Mouse (Mus musculus) heart, embryonic 13.5 days (tissue): ENCODE measurements around the gene Ccdc157. TPM values are rescaled to one million over a fixed set of nuclear protein-coding genes. Genes with fewer than 3 reads are reported as not detected.
A peak's percentile ranks its signal among the peaks of the same experiment; 100 is the strongest.
"Not testable (repeated sequence)": the region's sequence is repeated elsewhere in the genome, so short reads cannot be mapped to it uniquely, and the experiment has no call there.

Experiments used
- ATAC-seq: fragments of 200-750 bp; cut with Nextera tagmentation; 2 replicates; pipeline ENCODE4 v1.8.0; 2017; ENCODE audit warnings: moderate TSS enrichment; ENCODE audit not compliant: insufficient number of reproducible peaks, low FRiP score, low TSS enrichment; ENCODE audit errors: extremely low read depth
- H3K27ac ChIP-seq: fragments of 300-500 bp; sonication (generic); replicated peaks from 2 replicates; pipeline ENCODE4 v1.5.1; 2015; ENCODE audit warnings: moderate library complexity, mild to moderate bottlenecking, inconsistent platforms
- H3K27me3 ChIP-seq: fragments of 300-500 bp; sonication (generic); replicated peaks from 2 replicates; pipeline ENCODE4 v1.6.1; 2015; ENCODE audit warnings: mild to moderate bottlenecking, inconsistent platforms
- H3K36me3 ChIP-seq: fragments of 300-500 bp; sonication (generic); 2 replicates; pipeline ENCODE4 v1.6.1; 2015; ENCODE audit warnings: mild to moderate bottlenecking, inconsistent platforms
- H3K4me1 ChIP-seq: fragments of 300-500 bp; sonication (generic); 2 replicates; pipeline ENCODE4 v1.6.1; 2015; ENCODE audit warnings: inconsistent platforms
- H3K4me2 ChIP-seq: fragments of 300-500 bp; sonication (generic); 2 replicates; pipeline ENCODE4 v1.6.1; 2015; ENCODE audit warnings: inconsistent platforms, mild to moderate bottlenecking, moderate library complexity
- H3K4me3 ChIP-seq: fragments of 300-500 bp; sonication (generic); 2 replicates; pipeline ENCODE4 v1.5.1; 2015; ENCODE audit warnings: moderate library complexity, mild to moderate bottlenecking, inconsistent platforms
- H3K9ac ChIP-seq: fragments of 300-500 bp; sonication (generic); 2 replicates; pipeline ENCODE4 v1.6.1; 2015; ENCODE audit warnings: inconsistent platforms, mild to moderate bottlenecking, moderate library complexity
- H3K9me3 ChIP-seq: fragments of 300-500 bp; sonication (generic); 2 replicates; pipeline ENCODE4 v1.6.1; 2016; ENCODE audit warnings: inconsistent platforms
- WGBS: fragments of 180-500 bp; shearing (Covaris S2); methylation state at CpG from one replicate; pipeline ENCODE4 v1.1.7; 2015; ENCODE audit warnings: mixed read lengths; 5-methylcytosine and 5-hydroxymethylcytosine counted together
- polyA plus RNA-seq: library from polyadenylated mRNA; unstranded; fragments of >200 nt; fragmentation: Nextera tagmentation; extraction: Ambion mirVana; gene quantifications from 2 replicates; pipeline ENCODE4 v1.2.1, GENCODE M21; 2015

The Ccdc157 gene
- polyA plus RNA-seq, 1 experiment from 2014 or later: 3.5 TPM

DNA sequence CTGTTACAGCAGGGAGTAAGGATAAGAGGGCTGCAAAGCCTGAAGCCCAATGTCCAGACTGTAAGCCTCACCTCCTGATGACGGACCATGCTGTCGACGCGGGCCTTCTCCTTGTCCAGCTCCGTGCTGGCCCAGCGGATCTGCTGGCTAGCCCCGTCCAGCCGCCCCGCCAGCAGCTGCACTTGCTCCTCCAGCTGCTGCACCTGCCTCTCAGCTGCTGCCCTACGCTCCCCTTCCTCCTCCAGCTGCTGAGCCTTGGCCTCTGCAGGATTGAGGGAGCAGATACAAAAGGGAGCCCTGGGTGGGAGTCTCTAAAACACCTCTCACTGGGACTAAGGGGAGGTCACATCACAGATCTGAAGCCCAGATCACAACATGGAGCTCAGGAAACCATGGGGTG, 13.0 kb downstream of the Ccdc157 start:
- Histone ChIP-seq H3K27ac (no peak overlapping the region), H3K4me3 (no peak overlapping the region), H3K27me3 (no peaks in the 10 kb centered on the region), H3K4me2 (no peak overlapping the region), H3K9me3 (no peaks in the 10 kb centered on the region), H3K4me1 (peaks cover 3% of the 10 kb centered on the region; the same call in 1 of the 2 replicates), H3K9ac (no peak overlapping the region), H3K36me3 (peaks cover 53% of the 10 kb centered on the region)
- ATAC-seq: no peak
- 75% methylated on average over 10 of the region's 10 CpGs for WGBS

GRCm38 (mm10) chr11:4146381-4146780, 13.7 kb downstream of the Ccdc157 start:
- Histone ChIP-seq H3K27ac (no peak overlapping the region), H3K36me3 (peaks cover 56% of the 10 kb centered on the region), H3K9me3 (no peaks in the 10 kb centered on the region), H3K4me2 (no peak overlapping the region), H3K9ac (no peak overlapping the region), H3K27me3 (no peaks in the 10 kb centered on the region), H3K4me3 (no peak overlapping the region), H3K4me1 (peaks cover 3% of the 10 kb centered on the region; the same call in 1 of the 2 replicates)
- WGBS: 71% methylated on average over 6 of the region's 6 CpGs
- ATAC-seq: no peak

GRCm38 (mm10) chr11:4143281-4144062, 16.6 kb downstream of the Ccdc157 start:
- Histone ChIP-seq H3K9me3 (no peaks in the 10 kb centered on the region), H3K9ac (no peak overlapping the region), H3K4me2 (no peak overlapping the region), H3K4me3 (no peak overlapping the region), H3K4me1 (peaks cover 3% of the 10 kb centered on the region; the same call in 1 of the 2 replicates), H3K36me3 (peaks cover 74% of the 10 kb centered on the region), H3K27ac (no peak overlapping the region), H3K27me3 (no peaks in the 10 kb centered on the region)
- WGBS: 83% methylated on average over 21 of the region's 21 CpGs
- ATAC-seq: no peak

DNA sequence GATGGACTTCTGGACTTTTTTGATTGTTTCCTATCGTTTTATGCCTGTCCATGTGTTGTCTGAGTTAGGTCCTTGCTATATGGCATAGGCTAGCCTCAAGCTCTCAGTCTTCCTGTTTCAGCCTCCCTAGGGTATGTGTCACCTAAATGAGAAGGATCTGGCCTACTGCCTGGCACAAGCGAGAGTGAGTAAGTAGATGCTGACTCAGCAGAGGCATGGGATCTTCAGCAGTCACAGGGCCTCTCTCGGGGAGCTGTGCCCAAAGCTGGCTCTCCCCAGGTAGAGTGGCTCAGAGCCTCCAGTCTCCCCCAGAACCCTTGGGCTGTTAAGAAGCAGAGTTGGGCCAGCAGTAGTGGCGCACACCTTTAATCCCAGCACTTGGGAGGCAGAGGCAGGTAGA, 17.7 kb downstream of the Ccdc157 start:
- 80% methylated on average over 4 of the region's 4 CpGs for WGBS
- no peak overlapping the region for H3K9ac ChIP-seq
- H3K36me3 ChIP-seq: peaks cover 80% of the 10 kb centered on the region

GRCm38 (mm10) chr11:4141505-4141904, 18.6 kb downstream of the Ccdc157 start:
- peaks cover 6% of the 10 kb centered on the region for H3K4me1 ChIP-seq
- no peak overlapping the region for H3K27ac ChIP-seq
- peaks cover 82% of the 10 kb centered on the region for H3K36me3 ChIP-seq
- no peaks in the 10 kb centered on the region for H3K9me3 ChIP-seq
- no peak overlapping the region for H3K9ac ChIP-seq
- H3K27me3 ChIP-seq: no peaks in the 10 kb centered on the region
- no peak overlapping the region for H3K4me3 ChIP-seq
- no peak overlapping the region for H3K4me2 ChIP-seq
- no peak for ATAC-seq

More for the DNA sequence above, 17.7 kb downstream of the Ccdc157 start:
- Histone ChIP-seq H3K4me3 (no peak overlapping the region), H3K27me3 (no peaks in the 10 kb centered on the region), H3K9me3 (no peaks in the 10 kb centered on the region), H3K4me1 (no peaks in the 10 kb centered on the region), H3K27ac (no peak overlapping the region), H3K4me2 (no peak overlapping the region)
- no peak for ATAC-seq

DNA sequence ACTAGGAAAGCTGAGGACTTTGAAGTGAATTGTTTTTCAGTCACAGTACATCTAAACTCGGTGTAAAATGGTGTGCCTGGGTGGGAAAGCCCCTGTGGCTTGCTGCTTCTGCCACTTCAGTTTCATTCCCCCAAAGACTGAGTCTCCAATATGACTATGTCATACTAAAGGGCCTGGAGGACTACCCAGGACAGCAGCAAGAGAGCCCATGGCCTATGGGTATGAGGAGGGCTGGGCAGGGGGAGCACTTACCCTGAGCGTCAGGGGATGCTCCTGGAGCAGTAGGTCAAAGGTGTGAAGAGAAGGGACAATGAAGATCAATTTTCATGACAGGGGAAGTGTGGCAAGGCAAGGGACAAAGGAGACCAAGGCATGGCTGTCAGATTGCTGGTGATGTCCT, 21.1 kb downstream of the Ccdc157 start:
- WGBS: 77% methylated on average over 2 of the region's 2 CpGs
- Histone ChIP-seq H3K9me3 (no peaks in the 10 kb centered on the region), H3K9ac (no peak overlapping the region), H3K27me3 (no peaks in the 10 kb centered on the region), H3K36me3 (peaks cover 71% of the 10 kb centered on the region), H3K4me3 (no peak overlapping the region), H3K4me1 (peaks cover 19% of the 10 kb centered on the region), H3K4me2 (no peak overlapping the region), H3K27ac (no peak overlapping the region)
- no peak for ATAC-seq

- Histone ChIP-seq H3K9ac (peak within 1 kb of the TSS; percentile 97), H3K4me1 (peaks cover 19% of the 10 kb centered on the region), H3K4me3 (peak within 1 kb of the TSS; percentile 77), H3K4me2 (peak within 1 kb of the TSS; percentile 90), H3K9me3 (no peaks in the 10 kb centered on the region), H3K27ac (peak within 1 kb of the TSS; percentile 81), H3K36me3 (peaks cover 35% of the 10 kb centered on the region), H3K27me3 (no peaks in the 10 kb centered on the region)
- ATAC-seq: peak; percentile 83
- 1% methylated on average over 60 of the region's 66 CpGs for WGBS
Measured at GRCm38 (mm10) chr11:4134986-4135935, 24.8 kb downstream of the Ccdc157 start, which contains the start of gene Rnf215. Gene Rnf215 (plus strand): TSS chr11:4135202.

GRCm38 (mm10) chr11:4134400-4134799, 25.7 kb downstream of the Ccdc157 start:
- Histone ChIP-seq H3K9ac (peak overlapping the region; percentile 34; the same call in 1 of the 2 replicates), H3K27me3 (no peaks in the 10 kb centered on the region), H3K4me2 (peak overlapping the region; percentile 90; the same call in 1 of the 2 replicates), H3K36me3 (peaks cover 26% of the 10 kb centered on the region), H3K9me3 (no peaks in the 10 kb centered on the region), H3K4me3 (peak overlapping the region; percentile 77), H3K4me1 (peaks cover 19% of the 10 kb centered on the region), H3K27ac (no peak overlapping the region)
- WGBS: 55% methylated on average over 6 of the region's 6 CpGs
- no peak for ATAC-seq

DNA sequence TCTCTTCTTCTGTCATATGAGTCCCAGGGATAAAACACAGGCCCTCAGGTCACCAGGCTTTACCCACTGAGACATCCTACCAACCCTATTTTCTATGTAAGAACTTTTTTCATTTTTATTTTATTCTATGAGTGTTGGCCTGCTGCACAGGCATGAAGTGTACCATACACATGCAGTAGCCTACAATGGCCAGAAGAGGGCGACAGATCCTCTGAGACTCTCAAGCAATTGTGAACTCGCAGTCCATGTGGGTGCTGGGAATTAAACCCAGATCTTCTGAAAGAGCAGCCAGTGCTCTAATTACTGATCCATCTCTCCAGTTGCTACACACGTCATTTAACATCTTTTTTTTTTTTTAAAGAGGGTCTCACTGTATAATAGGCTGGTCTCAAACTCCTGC, 26.6 kb downstream of the Ccdc157 start:
- 48% methylated on average over 3 of the region's 3 CpGs for WGBS
- Histone ChIP-seq H3K4me1 (peaks cover 19% of the 10 kb centered on the region), H3K9me3 (no peaks in the 10 kb centered on the region), H3K27me3 (no peaks in the 10 kb centered on the region), H3K36me3 (peaks cover 16% of the 10 kb centered on the region), H3K4me3 (no peak overlapping the region), H3K4me2 (no peak overlapping the region), H3K27ac (no peak overlapping the region), H3K9ac (no peak overlapping the region)
- ATAC-seq: no peak

DNA sequence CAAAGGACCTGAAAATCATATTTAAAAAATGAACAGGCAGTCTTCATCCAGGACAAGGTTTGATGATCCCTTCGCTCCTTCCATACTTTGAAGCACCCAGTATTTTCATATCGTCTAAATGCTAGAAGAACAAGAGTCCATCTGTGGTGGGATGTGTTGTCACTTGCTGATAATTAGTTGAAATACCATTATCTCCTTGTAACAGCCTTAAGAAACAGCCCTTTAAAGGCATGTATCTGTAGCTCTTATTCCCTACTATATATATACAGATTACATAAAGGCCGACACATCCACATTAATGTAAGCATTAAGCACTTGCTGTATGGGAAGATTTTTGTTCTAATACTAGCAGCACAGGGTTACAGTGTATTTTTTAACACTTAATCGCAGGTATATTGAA, 31.6 kb downstream of the Ccdc157 start:
- H3K4me1 ChIP-seq, H3K27ac ChIP-seq, H3K9ac ChIP-seq, ATAC-seq, H3K27me3 ChIP-seq, H3K4me2 ChIP-seq, H3K36me3 ChIP-seq, H3K4me3 ChIP-seq: not testable (repeated sequence)
- H3K9me3 ChIP-seq: peaks cover 23% of the 10 kb centered on the region
- WGBS: 76% methylated on average over 4 of the region's 4 CpGs

- WGBS: 88% methylated on average over 1 of the region's 1 CpGs
- H3K9ac ChIP-seq: no peak overlapping the region
- peaks cover 23% of the 10 kb centered on the region for H3K9me3 ChIP-seq
- H3K27me3 ChIP-seq: no peaks in the 10 kb centered on the region
- no peaks in the 10 kb centered on the region for H3K4me1 ChIP-seq
- H3K36me3 ChIP-seq: no peaks in the 10 kb centered on the region
- no peak for ATAC-seq
- H3K4me2 ChIP-seq: no peak overlapping the region
- no peak overlapping the region for H3K4me3 ChIP-seq
- H3K27ac ChIP-seq: no peak overlapping the region
Measured at GRCm38 (mm10) chr11:4127059-4127458, 33.0 kb downstream of the Ccdc157 start.
